Mouse (Mus musculus) myocyte (in vitro differentiated cells): ENCODE results near the gene Tmem131l.

Experiments
- CEBPB ChIP-seq: IDR thresholded peaks from 2 replicates; pipeline ENCODE4 v1.6.1; 2011; ENCODE audit warnings: mild to moderate bottlenecking, moderate library complexity; ENCODE audit not compliant: poor library complexity, insufficient read depth, severe bottlenecking
- E2F4 ChIP-seq: IDR thresholded peaks from one replicate; pipeline ENCODE4 v1.6.1; 2011; ENCODE audit warnings: mild to moderate bottlenecking, control low read depth, moderate library complexity; ENCODE audit not compliant: insufficient read depth
- MAX ChIP-seq: IDR thresholded peaks from one replicate; pipeline ENCODE4 v1.6.1; 2011; ENCODE audit warnings: low read depth, mild to moderate bottlenecking, control low read depth
- POLR2A ChIP-seq: IDR thresholded peaks from one replicate; pipeline ENCODE4 v1.6.1; 2011; ENCODE audit warnings: low read depth, mild to moderate bottlenecking, control low read depth, moderate library complexity; ENCODE audit not compliant: insufficient read length
- POLR2AphosphoS2 ChIP-seq: IDR thresholded peaks from one replicate; pipeline ENCODE4 v1.6.1; 2011; ENCODE audit warnings: low read depth, control low read depth; ENCODE audit not compliant: insufficient read length
- SRF ChIP-seq: IDR thresholded peaks from one replicate; pipeline ENCODE4 v1.6.1; 2011; ENCODE audit warnings: low read depth; ENCODE audit not compliant: control insufficient read depth, insufficient read length
- TCF12 ChIP-seq: IDR thresholded peaks from one replicate; pipeline ENCODE4 v1.6.1; 2011; ENCODE audit warnings: mild to moderate bottlenecking, control low read depth; ENCODE audit not compliant: poor library complexity, insufficient read depth, severe bottlenecking
- USF1 ChIP-seq: IDR thresholded peaks from one replicate; pipeline ENCODE4 v1.6.1; 2011; ENCODE audit warnings: low read depth, mild to moderate bottlenecking, control low read depth, moderate library complexity

GRCm38 (mm10) chr3:84070811-84071210 is 30.8 kb upstream of the Tmem131l start:
- no peak for TF ChIP-seq E2F4
- TF ChIP-seq TCF12: no peak
- no peak for TF ChIP-seq USF1
- no peak for TF ChIP-seq POLR2A
- no peak for TF ChIP-seq POLR2AphosphoS2
- no peak for TF ChIP-seq SRF
- no peak for TF ChIP-seq MAX
- no peak for TF ChIP-seq CEBPB
